Mouse (Mus musculus): Measurements from ENCODE around the gene Inca1.

The Inca1 gene

DNA sequence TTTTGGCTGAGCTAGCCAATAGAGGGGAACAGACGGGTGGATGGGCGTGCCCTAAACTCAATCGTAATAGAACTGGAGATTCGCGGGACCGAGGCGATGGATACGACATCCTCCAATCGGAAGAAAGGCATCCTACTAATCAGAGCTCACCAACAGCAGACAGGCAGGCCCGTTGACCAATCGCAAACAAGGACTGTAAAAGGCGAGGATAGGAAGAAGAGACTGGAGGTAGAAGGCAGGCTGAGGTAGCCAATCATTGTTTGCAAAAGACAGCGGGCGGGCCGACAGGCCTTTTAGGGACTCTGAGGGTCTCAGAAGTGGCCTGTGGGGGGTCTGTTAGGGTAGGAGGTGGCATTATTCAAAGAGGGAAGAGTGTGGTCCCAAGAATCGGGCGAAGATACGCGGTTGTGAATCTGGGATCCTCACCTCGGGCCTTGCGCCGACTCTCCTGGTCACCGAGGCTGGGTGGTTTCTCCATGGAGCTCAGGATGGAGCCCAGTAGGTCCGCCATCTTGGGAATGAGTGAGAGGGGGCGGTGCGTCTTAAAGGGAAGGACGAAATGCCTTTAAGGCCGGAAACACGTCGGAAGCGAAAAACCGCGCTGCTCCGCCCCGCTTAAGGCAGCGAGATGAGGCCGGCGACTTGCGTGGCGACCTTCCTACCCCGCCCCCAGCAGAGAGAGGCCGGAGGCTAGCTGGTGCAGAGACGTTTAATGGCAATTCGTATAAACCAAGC is 31.0 kb downstream of the Inca1 start, which contains the start of gene Spag7:
Gene Spag7, minus strand, starts transcription at position 646 of the 735 bp plus-strand sequence.
- peak; percentile 90 for DNase-seq (ENCODE audit: low spot score)

DNA sequence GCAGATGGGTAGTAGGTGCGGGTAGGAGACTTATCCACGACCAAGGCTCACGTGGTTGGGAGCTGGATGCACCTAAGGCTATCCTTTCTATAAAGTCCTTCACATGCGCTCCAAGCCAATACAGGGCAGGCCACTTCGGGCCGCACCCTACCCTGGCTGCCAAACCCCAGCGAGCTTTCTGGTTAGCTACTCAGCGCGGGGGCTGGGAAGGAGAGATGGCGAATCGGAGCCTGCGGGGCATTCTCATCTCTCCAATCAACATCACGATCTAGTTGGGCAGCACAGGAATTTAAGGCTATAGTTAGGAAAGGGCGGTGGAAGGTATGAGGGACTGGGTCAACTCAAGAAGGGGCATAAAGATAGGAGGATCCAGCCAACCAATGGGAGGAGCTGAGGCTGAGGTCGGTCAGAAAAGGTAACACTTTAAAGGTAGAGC is 31.6 kb downstream of the Inca1 start:
- no peak for DNase-seq (ENCODE audit: low spot score)

DNA sequence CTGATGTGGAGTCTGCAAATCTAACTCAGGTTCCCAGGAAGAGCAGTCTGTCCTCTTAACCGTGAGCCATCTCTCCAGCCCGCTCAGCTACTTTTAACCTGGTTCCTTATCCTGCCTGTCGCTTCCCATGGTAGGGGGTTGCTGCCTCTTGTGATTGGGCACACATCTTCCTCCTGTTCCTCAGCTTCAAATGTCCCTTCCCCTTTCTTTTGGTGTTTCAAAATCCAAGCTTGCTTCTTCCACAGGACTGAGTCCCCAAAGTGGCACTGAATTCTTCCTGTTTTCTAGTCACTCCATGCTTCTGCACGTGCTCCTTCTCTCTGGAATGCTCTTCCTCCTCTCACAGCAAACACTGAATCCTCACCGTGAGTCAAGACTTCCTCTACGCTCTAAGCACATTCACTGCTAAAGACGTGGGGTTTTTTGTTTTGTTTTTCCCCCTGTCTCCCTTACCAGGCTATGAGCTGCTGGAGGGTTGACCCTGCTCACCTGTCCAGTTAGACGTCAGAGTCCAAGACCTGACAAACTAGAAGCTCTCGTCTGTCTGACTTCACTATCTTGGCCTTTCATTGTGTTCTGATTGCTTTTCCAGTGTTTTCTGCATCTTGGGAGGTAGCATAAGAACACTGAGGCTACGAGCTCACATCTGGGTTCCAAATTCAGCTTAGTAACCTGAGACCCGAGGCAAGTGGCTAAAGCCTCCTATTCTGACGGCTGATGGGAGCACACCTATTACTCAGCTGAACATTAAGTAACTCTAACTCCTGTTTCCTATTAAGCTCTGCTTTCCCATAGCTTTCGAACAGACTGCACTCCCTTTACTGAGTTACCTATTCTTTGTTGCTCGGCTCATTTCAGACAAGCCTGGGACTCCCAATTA is 32.4 kb downstream of the Inca1 start:
- DNase-seq (ENCODE audit: low spot score): no peak

DNA sequence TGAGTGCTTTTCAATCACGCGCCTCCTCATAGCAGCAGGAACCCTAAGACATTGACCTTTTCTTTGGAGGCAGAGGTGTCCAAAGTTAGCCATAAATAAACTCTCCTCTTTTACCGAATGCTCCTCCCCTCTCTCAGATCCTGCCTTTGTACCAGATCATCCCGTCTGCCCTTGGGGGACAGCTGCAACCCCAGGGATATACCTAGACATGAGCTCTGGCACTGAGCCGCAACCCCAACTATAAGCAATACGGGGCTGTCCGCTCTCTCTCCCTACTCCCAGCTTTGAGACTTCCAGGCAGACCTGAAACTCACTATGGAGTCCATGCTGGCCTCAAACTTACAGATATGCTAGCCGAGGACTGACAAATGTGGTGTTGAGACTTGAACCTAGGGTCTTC is 33.3 kb downstream of the Inca1 start:
- DNase-seq (ENCODE audit: low spot score): no peak

DNA sequence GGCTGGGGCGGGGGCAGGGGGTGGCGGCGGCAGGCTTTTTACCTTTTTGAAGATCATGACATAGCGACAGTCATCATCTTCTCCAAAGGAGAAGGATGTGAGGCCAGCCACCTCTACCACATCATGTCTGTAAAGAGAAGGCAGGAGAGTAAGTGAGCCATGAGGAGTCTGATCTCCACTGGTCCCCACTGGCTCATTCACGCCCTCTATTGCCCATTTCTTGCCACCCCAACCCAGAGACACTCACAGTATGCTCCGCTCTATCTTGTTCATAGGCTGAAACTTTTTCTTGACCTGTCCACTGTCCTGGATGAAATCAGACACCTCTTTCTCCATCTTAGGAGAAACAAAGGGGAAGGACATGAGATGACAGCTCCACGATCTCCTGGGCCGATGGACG is 35.2 kb downstream of the Inca1 start:
- DNase-seq (ENCODE audit: low spot score): no peak

DNA sequence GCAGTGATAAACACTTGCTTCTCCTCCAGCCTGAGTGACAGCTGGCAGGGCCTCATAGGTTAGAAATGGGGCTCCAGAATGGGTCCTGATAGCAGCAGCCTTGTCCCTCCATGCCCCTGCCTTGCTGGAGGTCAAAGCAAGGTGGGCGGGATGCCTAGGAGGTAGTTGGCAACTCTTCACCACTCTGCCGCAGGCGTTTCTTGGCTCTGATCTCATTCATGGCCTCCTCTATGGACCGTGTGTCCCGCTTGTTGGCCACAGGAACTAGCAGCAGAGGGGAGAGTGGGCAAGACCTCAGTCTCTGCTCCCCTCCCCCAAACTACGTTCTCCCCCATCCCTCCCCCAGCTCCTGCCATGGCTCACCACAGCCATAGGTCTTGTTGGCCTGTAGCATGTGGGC is 36.0 kb downstream of the Inca1 start:
- DNase-seq (ENCODE audit: low spot score): no peak

DNA sequence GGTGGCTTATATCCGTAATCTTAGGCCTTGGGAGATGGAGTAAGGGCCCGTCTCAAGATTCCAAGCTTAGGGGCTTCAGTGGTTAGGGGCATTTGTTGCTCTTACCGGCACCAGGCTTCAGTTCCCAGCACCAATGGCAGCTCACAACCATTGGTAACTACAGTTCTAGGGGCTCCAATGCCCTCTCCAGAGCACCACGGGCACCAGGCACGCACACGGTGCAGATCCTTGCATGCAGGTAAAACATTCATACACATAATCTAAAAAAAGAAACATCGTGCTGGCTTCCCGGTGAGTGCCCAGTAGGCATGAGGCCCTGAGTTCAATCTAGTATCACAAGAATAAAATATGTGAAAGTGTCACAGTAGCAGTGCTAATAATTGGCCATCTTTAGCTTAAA is 36.9 kb downstream of the Inca1 start:
- DNase-seq (ENCODE audit: low spot score): no peak

DNA sequence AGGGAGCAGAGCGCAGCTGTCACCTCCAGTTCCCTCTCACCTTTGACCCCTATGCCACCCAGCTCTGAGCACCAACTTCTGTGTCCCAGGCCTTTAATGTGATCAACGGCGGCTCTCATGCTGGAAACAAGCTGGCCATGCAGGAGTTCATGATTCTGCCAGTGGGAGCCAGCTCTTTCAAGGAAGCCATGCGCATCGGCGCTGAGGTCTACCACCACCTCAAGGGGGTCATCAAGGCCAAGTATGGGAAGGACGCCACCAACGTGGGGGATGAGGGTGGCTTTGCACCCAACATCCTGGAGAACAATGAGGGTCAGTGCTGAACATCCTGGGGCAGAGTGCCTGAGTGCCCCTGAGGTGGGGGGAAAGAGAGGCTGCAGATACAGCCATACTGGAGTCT is 39.4 kb downstream of the Inca1 start:
- DNase-seq (ENCODE audit: low spot score): no peak

DNA sequence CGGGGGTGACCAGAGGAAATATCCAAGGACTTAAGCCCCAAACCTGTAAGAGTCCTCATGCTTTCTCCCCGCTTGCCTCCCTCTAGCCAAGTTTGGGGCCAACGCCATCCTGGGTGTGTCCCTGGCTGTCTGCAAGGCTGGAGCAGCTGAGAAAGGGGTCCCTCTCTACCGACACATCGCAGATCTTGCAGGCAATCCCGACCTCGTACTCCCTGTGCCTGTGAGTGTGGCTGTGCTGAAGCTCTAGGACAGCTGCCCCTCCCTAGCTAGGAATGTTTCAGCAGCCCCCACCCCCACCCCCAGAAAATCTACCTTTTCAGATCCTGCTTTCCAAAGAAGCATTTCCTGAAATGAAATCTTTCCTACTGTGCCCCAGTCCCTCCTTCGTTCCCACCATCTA is 41.0 kb downstream of the Inca1 start:
- no peak for DNase-seq (ENCODE audit: low spot score)

DNA sequence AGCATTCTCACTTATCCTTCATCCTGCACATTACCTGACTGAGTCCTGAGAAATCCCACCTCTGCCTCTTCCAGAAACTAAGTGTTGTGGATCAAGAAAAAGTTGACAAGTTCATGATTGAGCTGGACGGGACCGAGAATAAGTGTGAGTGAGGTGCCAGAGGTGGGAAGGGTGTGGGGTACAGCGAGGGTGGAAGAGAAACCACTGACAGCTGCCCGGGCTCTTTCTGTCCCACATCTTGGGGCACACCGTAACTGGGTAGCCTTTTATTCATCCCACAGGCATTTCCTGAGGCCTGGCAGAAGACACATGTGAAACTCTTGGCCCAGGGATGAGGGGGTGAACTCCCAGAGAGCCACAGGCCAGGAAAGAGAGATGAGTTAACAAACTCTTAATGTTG is 41.4 kb downstream of the Inca1 start:
- no peak for DNase-seq (ENCODE audit: low spot score)

DNA sequence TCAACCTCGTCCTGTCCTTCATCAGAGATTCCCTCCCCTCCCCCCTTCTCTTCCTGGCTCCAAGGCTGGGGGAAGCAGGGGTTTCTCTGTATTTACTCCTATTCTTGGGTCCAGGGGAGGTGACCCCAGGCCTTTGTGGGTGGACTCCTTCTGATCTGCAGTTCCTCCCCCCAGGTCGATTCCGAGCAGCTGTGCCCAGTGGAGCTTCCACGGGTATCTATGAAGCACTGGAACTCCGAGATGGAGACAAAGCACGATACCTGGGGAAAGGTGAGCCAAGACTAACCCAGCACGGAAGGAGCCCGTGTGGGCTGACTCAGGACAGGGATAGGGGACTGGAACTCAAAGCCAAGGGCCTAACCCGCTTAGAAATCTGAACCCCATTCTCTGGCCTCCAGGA is 42.0 kb downstream of the Inca1 start:
- no peak for DNase-seq (ENCODE audit: low spot score)

DNA sequence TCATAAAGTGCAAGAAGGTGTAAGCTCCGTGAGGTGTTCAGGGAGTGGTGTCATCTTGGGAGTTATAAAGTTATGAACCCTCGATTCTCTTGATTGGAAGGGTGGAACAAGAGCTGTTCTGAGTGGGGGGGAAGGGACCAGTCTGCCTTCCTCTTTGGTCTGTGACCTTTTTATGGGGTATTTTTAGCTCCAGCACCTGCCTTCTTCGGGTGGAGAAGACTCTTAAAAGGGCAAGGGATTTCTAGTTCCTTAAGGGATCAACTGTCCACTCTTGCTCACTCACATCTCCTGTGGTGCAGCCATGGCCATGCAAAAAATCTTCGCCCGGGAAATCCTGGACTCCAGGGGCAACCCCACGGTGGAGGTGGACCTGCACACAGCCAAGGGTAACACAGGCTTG is 42.4 kb downstream of the Inca1 start:
- DNase-seq (ENCODE audit: low spot score): no peak

DNA sequence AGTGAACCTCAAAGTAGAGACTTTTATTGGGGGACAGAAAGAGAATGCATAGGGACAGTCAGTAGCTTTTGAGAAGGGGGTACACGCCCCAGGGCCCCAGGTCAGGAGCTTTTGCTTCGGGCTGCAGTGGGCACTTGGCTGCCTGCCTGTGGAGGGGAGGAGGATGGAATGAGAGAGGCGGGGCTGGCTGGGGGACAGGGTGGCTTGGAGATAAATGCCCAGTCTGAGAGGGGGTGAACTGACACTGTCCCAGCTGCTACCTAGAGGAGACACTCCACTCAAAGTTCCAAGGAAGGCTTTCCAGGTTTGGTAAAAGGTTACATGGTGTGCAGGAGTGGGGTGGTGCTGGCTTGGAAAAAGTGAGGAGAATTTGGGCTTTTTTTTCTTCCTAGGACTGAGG is 43.0 kb downstream of the Inca1 start, which contains the start of gene Eno3:
Gene Eno3, plus strand, starts transcription at position 239 of the 400 bp plus-strand sequence.
- no peak for DNase-seq (ENCODE audit: low spot score)

DNA sequence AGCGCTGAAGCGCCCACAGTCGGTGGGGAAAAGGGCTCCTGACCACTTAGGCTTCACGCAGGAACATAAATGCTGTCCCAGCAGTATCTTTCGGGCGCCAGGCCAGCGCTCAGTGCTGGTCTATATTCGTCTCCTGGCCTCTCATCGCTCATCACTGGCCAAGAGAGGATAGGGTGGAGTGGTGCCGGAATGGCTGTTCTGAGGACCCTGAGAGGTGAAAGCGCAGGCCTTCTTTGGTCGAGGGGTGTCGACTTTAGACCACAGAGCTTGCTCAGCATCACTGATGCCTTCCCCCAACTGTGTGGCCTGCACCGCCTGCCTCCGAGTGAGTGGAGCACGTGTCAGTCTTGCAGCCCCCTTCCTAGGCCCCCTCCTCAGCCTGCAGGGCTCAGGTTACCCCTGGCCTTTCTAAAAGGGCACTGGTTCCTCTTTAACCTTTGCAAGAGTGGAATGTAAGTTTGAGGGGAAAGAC is 43.5 kb downstream of the Inca1 start:
- DNase-seq (ENCODE audit: low spot score): no peak

DNA sequence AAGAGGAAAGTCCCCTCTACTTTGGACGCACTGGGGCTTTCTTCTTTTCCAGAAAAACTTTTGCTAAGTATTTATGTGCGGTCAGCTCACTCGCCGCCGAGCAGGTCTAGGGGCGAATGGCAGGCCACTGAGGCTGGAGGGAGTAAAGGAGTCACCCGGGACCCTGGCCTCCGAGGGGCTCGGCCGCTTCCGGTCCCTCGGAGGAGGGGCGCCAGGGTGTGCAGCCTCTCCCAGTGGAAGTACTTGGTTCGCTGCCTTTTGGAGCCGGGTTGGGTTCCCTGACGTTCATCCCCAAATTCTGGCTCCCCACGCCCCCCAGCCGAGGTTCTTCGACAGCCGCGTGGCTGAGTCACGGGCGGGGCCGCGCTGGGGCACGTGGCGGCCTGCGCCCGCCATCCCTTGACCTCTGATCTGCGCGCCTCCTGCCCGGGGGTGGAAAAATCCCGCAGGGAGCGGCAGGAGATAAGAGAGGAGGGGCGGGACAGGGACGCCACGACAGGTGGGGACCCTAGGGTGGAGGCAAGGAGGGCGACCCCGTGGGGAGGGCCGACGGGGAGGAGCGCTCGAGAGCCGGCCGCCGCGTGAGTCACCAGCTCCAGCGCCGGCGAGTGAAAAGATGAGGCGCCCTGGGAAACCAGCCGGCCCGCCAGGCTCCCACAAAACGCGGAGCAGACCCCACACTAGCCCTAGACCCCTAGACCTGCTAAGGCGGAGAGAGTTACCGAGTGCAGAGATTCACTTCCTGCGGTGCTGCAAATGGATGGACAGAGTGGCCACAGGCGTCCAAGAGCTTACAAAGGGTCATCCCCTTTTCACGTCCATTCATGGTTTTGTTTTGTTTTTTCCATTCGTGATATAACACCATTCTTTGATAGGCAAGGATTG is 44.1 kb downstream of the Inca1 start:
- DNase-seq (ENCODE audit: low spot score): no peak

DNA sequence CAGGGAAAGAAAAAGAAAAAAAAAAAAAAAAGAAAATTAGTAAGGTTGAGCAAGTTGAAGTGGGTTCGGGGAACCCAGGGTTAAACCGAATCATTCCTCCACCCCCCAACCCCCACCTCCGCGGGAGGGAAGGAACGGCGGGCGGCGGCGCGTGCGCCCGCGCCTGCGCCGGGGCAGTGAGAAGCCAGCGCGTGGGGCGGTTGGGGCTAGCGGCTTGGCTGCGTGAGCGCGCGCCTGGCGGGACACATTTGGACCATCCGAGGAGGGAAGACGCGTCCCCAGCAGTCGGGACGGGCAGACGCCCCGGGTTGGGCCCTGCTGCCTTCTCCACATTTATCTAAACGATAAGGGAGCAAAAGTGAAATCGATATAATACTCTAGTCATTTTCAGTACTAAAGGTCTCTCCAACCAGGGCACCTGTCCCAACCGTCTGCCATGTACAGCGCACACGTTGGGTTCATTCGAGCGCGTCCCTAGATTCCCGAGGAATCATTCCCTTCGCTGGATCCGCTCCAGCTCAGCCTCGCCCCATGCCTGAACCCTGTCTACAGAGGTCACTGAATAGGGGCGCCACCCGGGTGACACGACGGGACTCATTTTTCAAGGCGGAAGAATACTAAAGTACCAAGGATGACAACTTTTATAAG is 44.9 kb downstream of the Inca1 start:
- DNase-seq (ENCODE audit: low spot score): no peak

DNA sequence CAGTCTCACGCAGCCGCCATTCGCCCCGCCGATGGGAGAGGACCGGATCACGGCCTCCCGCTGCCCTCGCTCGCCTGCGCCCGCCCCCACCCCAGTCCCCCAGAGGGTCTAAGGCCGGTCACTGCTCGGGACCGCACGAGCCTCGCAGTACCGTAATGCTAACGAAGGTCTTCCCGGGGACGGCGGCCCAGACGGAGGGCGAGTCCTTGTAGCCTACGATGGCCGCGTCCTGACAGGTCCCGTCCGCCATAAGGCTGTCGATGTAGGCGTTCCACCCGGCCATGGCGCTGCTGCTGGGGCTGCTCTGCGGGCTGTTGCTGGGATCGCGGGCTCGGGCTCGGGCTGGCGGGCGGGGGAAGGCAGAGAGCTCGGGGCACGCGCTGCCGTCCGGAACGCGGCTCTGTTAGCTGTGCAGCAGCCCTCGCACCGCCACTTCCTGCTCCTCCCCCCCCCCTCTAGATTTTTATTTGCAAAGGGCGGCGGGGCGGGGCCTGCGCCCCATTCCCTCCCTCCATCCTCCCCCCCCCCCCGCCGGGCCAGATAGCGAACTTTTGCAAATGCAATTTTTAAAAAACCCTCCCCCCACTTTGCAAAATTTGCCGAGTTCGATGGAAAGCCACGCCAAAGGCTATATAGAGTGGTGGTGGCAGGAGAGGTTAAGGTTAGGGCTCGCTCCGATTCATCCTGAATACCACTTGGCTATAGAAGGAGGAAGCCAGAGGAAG is 45.6 kb downstream of the Inca1 start, which contains the start of gene Pfn1:
Gene Pfn1, minus strand, starts transcription at position 447 of the 725 bp plus-strand sequence.
- peak; percentile 66 for DNase-seq (ENCODE audit: low spot score)

DNA sequence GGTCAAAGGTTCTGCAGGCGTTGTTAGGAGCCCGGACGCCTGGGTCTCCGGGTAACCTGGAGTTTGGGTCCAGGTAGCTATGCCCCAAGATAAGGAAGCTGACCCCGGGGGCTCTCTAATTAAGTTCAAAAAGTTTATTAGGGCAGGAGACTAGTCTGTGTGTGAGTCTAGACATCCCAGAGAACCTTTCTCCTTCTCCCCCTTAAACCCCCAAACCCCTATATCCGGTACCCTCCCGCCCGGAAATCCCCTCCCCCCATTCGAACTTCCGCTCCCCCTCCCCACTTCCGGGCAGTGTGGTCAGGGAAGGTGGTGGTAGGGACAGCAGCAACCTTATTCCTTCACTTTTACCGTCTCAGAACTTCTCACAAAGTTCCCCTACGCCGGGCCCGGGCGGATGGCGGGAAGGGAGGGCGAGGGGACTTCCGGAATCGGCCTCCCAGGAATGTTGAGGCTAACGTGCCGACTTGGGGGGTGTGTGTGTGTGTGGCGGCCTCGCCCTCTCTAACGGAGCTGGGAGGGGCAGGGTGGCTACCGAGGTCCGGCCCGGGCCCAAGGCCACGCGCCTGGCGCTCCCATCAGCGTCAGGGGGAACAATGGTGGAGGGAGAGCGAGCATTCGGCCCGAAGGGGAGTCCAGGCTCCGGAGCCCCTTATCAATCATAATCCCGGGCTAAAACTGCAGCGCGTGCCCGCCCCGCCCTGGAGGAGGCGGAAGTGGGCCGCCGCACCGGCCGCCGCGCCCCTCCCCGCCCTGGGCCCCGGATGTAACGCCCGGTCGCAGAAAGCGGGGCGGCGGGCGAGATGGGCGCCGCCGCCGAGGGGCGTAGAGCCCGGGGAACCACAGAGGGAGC is 46.4 kb downstream of the Inca1 start:
- peak; percentile 71 for DNase-seq (ENCODE audit: low spot score)

DNA sequence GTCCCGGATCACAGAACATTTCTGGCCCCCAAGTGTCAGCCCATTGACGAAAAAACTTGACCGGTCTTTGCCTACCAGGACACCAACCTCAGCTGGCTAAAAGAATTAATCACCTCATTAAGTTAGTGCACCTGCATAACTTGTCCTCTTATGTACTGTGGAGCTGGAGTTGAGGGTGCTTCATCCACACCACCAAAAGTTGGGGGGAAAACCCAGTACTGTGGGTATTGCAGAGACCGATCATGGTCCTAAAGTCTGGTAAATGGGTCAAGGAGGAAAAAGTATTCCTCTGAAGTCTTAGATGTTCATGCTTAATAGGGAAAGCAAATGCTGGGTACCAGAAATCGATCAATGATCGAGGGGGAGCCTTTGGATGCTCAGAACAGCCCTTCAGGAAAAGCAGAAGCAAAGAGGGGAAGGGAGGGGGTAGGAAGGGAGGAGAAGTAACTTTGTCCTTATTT is 47.0 kb downstream of the Inca1 start:
- no peak for DNase-seq (ENCODE audit: low spot score)

All from spleen, adult 12 weeks (tissue).